Mouse (Mus musculus) neural tube, embryonic 13.5 days (tissue): ENCODE data around the gene Il21r. TPM values are rescaled to one million over a fixed set of nuclear protein-coding genes. Genes with fewer than 3 reads are reported as not detected.
A peak's percentile ranks its signal among the peaks of the same experiment; 100 is the strongest.

Experiments used
- ATAC-seq: fragments of 200-750 bp; cut with Nextera tagmentation; 2 replicates; pipeline ENCODE4 v1.8.0; 2017; ENCODE audit warnings: low read depth, mild to moderate bottlenecking, moderate TSS enrichment, moderate library complexity
- H3K27ac ChIP-seq: fragments of 300-500 bp; sonication (generic); replicated peaks from 2 replicates; pipeline ENCODE4 v1.5.1; 2015; ENCODE audit warnings: moderate library complexity, mild to moderate bottlenecking, inconsistent platforms
- H3K27me3 ChIP-seq: fragments of 300-500 bp; sonication (generic); 2 replicates; pipeline ENCODE4 v1.6.1; 2015; ENCODE audit warnings: mild to moderate bottlenecking, inconsistent platforms
- H3K36me3 ChIP-seq: fragments of 300-500 bp; sonication (generic); 2 replicates; pipeline ENCODE4 v1.6.1; 2015; ENCODE audit warnings: mild to moderate bottlenecking, inconsistent platforms
- H3K4me1 ChIP-seq: fragments of 300-500 bp; sonication (generic); replicated peaks from 2 replicates; pipeline ENCODE4 v1.6.1; 2015; ENCODE audit warnings: inconsistent platforms
- H3K4me2 ChIP-seq: fragments of 300-500 bp; sonication (generic); 2 replicates; pipeline ENCODE4 v1.6.1; 2015; ENCODE audit warnings: inconsistent platforms, mild to moderate bottlenecking, moderate library complexity
- H3K4me3 ChIP-seq: fragments of 300-500 bp; sonication (generic); 2 replicates; pipeline ENCODE4 v1.5.1; 2015; ENCODE audit warnings: mild to moderate bottlenecking, inconsistent platforms
- H3K9ac ChIP-seq: fragments of 300-500 bp; sonication (generic); 2 replicates; pipeline ENCODE4 v1.6.1; 2015; ENCODE audit warnings: moderate library complexity, mild to moderate bottlenecking, inconsistent platforms
- H3K9me3 ChIP-seq: fragments of 300-500 bp; sonication (generic); 2 replicates; pipeline ENCODE4 v1.6.1; 2016; ENCODE audit warnings: inconsistent platforms
- WGBS: fragments of 180-500 bp; shearing (Covaris S2); methylation state at CpG from one replicate; pipeline ENCODE4 v1.1.7; 2015; 5-methylcytosine and 5-hydroxymethylcytosine counted together
- polyA plus RNA-seq: library from polyadenylated mRNA; unstranded; fragments of >200 nt; fragmentation: Nextera tagmentation; extraction: Ambion mirVana; gene quantifications from 2 replicates; pipeline ENCODE4 v1.2.1, GENCODE M21; 2015

The Il21r gene
- polyA plus RNA-seq, 1 experiment from 2014 or later = 0.25 TPM

DNA sequence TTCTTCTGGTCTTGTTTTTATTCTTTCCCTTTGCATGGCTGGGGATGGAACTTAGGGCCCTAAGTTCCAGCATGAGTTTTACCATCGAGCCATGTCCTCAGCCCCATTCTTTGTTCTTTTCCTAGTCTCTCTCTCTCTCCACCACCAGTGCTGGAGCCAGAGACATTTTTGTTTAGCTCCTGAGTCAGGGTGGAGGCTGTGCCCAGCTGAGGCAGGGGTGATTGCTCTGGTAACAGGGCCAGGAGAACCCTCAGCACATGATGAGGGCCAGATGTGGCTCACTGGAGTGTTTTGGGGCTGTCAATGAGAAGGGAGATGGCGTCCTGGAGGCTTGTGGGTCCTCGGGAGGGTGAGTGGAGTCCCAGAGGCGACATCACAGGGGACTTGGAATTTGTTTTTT lies 40.8 kb upstream of the Il21r start:
- H3K4me2 ChIP-seq = no peak overlapping the region
- no peaks in the 10 kb centered on the region for H3K9me3 ChIP-seq
- H3K9ac ChIP-seq = no peak overlapping the region
- no peak overlapping the region for H3K4me3 ChIP-seq
- no peak overlapping the region for H3K27ac ChIP-seq
- no peak for ATAC-seq
- peaks cover 15% of the 10 kb centered on the region for H3K4me1 ChIP-seq
- 76% methylated on average over 4 of the region's 4 CpGs for WGBS
- no peaks in the 10 kb centered on the region for H3K36me3 ChIP-seq
- H3K27me3 ChIP-seq = no peaks in the 10 kb centered on the region

DNA sequence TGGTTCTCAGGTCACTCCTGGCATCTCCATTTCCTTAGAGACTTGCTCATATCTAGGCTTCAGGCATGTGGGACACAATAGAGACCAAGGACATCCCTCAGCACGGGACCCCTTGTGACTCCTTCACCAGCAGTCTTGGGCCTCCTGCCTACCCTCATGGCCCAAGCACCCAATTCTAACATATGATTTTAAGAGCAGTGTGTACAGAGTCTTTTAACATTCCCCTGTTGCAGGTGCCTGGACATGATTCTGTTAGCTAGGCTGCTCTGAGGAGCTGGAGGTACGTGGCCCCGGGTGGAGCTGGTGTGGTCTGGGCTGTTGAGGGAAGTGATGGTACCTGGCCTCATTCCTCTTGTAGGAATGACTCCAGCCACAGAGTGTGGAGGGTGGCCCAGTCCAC lies 40.1 kb upstream of the Il21r start:
- 87% methylated on average over 3 of the region's 3 CpGs for WGBS
- no peak for ATAC-seq
- H3K27ac ChIP-seq = no peak overlapping the region

DNA sequence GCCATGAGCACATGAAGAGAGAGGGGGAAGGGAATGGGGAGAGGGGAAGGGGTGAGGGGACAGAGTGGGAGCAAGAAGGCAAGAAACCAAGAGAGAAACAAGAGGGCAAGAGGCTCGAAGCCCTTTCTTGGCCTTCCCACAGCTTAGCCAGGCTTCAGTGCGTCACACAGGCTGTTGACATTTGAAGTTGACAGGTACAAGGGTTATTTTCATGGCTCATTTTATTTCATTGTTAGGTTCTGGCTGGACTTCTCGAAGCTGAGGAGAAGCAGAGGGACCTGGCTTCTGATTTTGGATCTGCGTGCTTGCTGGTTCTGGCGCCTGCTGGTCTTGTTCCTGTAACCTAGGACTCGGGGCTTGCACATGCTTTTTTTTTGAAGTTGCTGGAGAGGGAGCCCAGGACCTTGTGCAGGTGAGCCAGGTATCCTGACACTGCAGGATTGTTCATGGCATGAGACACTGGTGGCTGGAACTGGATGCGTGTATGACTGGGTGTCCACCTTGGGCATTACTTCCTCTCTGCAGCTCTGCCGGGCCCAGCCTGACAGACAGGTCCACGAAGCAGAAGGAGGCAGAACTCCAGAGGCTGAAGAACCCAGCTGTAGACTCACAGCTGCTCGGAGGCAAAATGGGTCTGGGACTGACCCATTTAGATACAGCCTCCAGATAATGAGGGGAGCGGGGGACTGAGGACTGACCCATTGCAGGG lies 38.8 kb upstream of the Il21r start:
- no peak for ATAC-seq
- H3K9ac ChIP-seq = no peak overlapping the region
- no peak overlapping the region for H3K27ac ChIP-seq
- 82% methylated on average over 11 of the region's 11 CpGs for WGBS
- no peaks in the 10 kb centered on the region for H3K27me3 ChIP-seq
- H3K36me3 ChIP-seq = no peaks in the 10 kb centered on the region
- H3K9me3 ChIP-seq = no peaks in the 10 kb centered on the region
- no peak overlapping the region for H3K4me2 ChIP-seq
- H3K4me1 ChIP-seq = peaks cover 15% of the 10 kb centered on the region
- no peak overlapping the region for H3K4me3 ChIP-seq

More for the DNA sequence above, 40.1 kb upstream of the Il21r start:
- Histone ChIP-seq H3K4me1 (peaks cover 15% of the 10 kb centered on the region), H3K36me3 (no peaks in the 10 kb centered on the region), H3K9ac (no peak overlapping the region), H3K4me3 (no peak overlapping the region), H3K9me3 (no peaks in the 10 kb centered on the region), H3K27me3 (no peaks in the 10 kb centered on the region), H3K4me2 (no peak overlapping the region)

DNA sequence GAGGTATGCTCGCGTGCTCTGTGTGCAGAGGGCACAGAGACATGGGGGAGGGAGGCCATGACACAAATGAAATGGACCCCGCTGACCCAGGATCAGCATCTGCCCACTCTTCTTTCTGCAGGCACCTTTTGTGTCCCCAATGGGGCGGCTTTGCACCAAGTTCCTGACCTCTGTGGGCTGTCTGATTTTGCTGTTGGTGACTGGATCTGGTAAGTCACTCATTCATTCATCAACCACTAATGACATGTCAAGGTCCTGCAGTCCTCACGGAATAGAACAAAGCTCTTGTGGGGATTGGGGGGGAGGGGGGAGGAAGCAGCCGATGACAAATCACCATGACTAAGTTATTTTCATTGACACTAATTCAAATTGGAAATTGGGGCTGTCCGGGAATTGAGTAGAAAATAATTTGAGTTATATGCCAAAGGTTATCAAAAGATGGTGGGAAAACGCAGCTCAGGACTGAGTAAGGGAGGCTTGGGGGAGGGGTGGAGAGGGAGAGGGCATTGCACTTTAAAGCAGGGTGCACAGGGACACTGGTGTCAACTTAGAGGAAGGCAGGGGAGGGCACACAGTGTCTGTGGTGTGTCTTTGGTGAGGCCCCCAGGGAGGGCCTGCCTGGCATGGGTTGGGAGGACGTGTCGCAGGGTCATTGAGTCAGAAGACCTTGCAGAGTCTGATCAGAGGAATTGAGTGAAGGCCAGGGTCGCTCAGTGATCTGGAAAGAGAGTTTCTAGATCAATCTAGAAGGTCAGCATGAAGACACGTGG lies 37.5 kb upstream of the Il21r start:
- WGBS = 56% methylated on average over 12 of the region's 12 CpGs
- Histone ChIP-seq H3K27ac (no peak overlapping the region), H3K9me3 (no peaks in the 10 kb centered on the region), H3K36me3 (no peaks in the 10 kb centered on the region), H3K4me3 (no peak overlapping the region), H3K4me1 (peaks cover 15% of the 10 kb centered on the region), H3K9ac (no peak overlapping the region), H3K4me2 (no peak overlapping the region), H3K27me3 (no peaks in the 10 kb centered on the region)
- no peak for ATAC-seq

DNA sequence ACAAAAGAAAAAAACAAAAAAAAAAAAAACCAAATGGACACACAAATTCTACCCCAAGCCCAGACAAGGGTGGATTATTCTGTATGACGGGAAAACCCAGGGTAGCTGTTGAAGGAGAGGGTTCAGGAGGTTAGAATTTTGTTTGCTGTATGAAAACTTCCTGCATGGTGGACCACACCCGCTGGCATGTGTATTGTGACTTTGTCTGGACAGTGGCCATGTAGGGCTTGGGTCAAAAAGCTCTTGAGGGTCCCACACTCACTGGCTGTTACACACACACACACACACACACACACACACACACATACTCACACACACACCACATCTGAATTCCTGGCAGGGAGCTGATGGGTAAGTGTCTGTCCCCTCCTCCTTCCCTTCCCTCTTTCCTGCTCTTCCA lies 36.8 kb upstream of the Il21r start:
- Histone ChIP-seq H3K9ac (no peak overlapping the region), H3K9me3 (no peaks in the 10 kb centered on the region), H3K4me2 (no peak overlapping the region), H3K4me1 (peaks cover 11% of the 10 kb centered on the region), H3K36me3 (no peaks in the 10 kb centered on the region), H3K4me3 (no peak overlapping the region), H3K27ac (no peak overlapping the region), H3K27me3 (no peaks in the 10 kb centered on the region)
- 86% methylated on average over 2 of the region's 2 CpGs for WGBS
- no peak for ATAC-seq

DNA sequence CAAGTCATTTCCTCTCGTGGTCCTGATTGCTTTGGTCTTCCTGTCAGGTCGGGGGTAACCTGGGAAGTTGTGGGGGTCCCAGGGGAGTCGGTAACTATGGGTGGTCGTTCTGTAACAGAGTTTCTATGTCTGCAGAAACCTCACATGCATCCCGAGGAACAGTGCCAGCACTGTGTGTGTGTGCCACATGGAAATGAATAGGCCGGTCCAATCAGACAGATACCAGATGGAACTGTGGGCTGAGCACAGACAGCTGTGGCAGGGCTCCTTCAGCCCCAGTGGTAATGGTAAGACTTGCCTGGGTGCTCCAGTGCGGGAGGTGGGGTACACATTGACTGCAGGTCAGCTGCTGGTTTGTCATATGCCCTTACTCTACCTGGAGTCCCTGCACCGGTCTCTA lies 34.3 kb upstream of the Il21r start:
- no peak overlapping the region for H3K9ac ChIP-seq
- no peak overlapping the region for H3K4me3 ChIP-seq
- ATAC-seq = no peak
- H3K27me3 ChIP-seq = no peaks in the 10 kb centered on the region
- H3K4me1 ChIP-seq = peaks cover 7% of the 10 kb centered on the region; the same call in 1 of the 2 replicates
- no peaks in the 10 kb centered on the region for H3K36me3 ChIP-seq
- H3K9me3 ChIP-seq = no peaks in the 10 kb centered on the region
- 84% methylated on average over 8 of the region's 8 CpGs for whole genome bisulfite sequencing
- no peak overlapping the region for H3K27ac ChIP-seq
- no peak overlapping the region for H3K4me2 ChIP-seq

DNA sequence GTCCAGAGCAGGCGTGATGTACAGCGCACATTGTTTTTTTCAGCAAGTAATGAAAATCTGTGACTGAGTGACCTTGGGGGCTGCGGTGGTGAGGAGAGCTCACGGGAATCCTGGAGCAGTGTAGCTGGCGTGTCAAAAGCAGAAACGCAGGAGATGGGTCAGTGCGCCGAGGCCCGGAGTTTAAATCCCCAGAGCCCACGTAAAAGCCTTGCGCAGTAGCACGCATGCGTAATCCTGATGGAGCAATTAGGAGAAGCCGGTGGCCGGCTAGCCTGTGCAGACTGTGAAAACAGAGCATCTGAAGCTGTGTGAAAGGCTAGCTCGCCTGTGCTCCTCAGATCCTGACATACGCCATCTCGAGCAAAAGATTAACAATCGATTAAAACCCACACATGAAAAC lies 31.3 kb upstream of the Il21r start:
- no peaks in the 10 kb centered on the region for H3K9me3 ChIP-seq
- peak overlapping the region; percentile 25 for H3K27ac ChIP-seq
- peaks cover 5% of the 10 kb centered on the region for H3K4me1 ChIP-seq
- peak overlapping the region; percentile 45 for H3K9ac ChIP-seq
- peak overlapping the region; percentile 25; the same call in 1 of the 2 replicates for H3K4me2 ChIP-seq
- no peak overlapping the region for H3K4me3 ChIP-seq
- H3K36me3 ChIP-seq = no peaks in the 10 kb centered on the region
- 48% methylated on average over 19 of the region's 19 CpGs for WGBS
- 0 out of 2 replicates have a peak, but pooled peaks have one; percentile 20 for ATAC-seq
- no peaks in the 10 kb centered on the region for H3K27me3 ChIP-seq

DNA sequence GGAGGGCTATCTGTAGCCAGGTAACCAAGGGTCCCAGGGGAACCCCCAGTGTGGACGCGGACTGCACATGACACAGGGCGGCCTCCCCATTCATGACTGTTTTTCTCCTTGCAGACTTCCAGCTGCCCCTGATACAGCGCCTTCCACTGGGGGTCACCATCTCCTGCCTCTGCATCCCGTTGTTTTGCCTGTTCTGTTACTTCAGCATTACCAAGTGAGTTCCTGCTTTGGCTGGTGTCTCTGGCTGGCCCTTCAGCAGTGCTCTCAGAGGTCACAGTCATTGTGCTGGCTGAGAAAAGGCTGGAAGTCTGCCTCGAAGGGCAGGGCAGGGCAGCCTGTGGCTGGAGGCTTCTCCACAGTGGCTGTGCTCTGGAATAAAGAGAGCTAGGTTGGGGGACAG lies 30.5 kb upstream of the Il21r start:
- no peak overlapping the region for H3K4me3 ChIP-seq
- H3K4me1 ChIP-seq = peaks cover 13% of the 10 kb centered on the region
- H3K4me2 ChIP-seq = no peak overlapping the region
- no peaks in the 10 kb centered on the region for H3K36me3 ChIP-seq
- H3K9me3 ChIP-seq = no peaks in the 10 kb centered on the region
- H3K27ac ChIP-seq = peak overlapping the region; percentile 25; the same call in 1 of the 2 replicates
- no peaks in the 10 kb centered on the region for H3K27me3 ChIP-seq
- WGBS = 76% methylated on average over 6 of the region's 6 CpGs
- no peak overlapping the region for H3K9ac ChIP-seq
- no peak for ATAC-seq

DNA sequence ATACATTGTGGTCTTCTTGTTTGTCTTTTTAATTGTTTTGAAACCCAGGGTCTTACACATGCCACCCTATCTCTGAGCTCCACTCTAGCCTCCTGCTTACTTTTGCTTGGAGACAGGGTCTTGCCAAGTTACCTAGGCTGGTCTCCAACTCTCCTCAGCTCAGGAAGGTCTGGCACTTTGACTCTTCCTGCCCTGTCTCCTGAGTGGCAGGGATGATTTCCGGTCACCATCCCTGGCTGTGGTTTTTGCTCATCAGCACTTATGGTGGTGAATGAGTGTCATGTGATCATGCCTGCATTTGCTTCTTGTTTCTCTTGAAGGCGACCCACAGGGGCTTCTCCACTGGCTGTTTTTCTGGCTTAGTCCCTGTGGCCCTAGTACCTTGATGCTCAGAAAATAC lies 29.4 kb upstream of the Il21r start:
- no peaks in the 10 kb centered on the region for H3K36me3 ChIP-seq
- peaks cover 13% of the 10 kb centered on the region for H3K4me1 ChIP-seq
- no peak for ATAC-seq
- WGBS = 83% methylated on average over 2 of the region's 2 CpGs
- no peak overlapping the region for H3K4me2 ChIP-seq
- H3K27ac ChIP-seq = no peak overlapping the region
- no peaks in the 10 kb centered on the region for H3K27me3 ChIP-seq
- H3K9ac ChIP-seq = no peak overlapping the region
- H3K9me3 ChIP-seq = no peaks in the 10 kb centered on the region
- H3K4me3 ChIP-seq = no peak overlapping the region

DNA sequence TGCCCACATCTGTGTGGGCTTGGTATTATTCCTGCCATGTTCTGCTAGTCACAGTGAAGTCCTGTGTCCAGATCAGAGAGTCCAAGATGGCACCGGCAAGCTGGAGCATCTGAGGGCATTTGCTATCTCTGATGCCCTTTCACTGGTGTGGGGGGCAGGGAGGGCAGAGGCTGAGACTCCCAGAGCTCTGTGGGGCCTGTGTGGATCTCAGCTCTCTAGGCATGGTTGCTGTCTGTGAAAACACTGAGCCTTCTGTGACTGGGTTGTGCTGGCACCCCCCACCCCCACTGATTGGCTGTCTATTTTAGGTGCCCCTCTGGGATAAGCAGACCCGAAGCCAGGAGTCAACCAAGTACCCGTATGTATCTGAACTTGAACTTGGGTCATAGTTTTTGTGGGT lies 28.4 kb upstream of the Il21r start:
- Histone ChIP-seq H3K4me1 (peaks cover 13% of the 10 kb centered on the region), H3K9me3 (no peaks in the 10 kb centered on the region), H3K36me3 (no peaks in the 10 kb centered on the region), H3K27ac (no peak overlapping the region), H3K27me3 (no peaks in the 10 kb centered on the region), H3K4me2 (no peak overlapping the region), H3K9ac (no peak overlapping the region), H3K4me3 (no peak overlapping the region)
- WGBS = 85% methylated on average over 3 of the region's 3 CpGs
- no peak for ATAC-seq

DNA sequence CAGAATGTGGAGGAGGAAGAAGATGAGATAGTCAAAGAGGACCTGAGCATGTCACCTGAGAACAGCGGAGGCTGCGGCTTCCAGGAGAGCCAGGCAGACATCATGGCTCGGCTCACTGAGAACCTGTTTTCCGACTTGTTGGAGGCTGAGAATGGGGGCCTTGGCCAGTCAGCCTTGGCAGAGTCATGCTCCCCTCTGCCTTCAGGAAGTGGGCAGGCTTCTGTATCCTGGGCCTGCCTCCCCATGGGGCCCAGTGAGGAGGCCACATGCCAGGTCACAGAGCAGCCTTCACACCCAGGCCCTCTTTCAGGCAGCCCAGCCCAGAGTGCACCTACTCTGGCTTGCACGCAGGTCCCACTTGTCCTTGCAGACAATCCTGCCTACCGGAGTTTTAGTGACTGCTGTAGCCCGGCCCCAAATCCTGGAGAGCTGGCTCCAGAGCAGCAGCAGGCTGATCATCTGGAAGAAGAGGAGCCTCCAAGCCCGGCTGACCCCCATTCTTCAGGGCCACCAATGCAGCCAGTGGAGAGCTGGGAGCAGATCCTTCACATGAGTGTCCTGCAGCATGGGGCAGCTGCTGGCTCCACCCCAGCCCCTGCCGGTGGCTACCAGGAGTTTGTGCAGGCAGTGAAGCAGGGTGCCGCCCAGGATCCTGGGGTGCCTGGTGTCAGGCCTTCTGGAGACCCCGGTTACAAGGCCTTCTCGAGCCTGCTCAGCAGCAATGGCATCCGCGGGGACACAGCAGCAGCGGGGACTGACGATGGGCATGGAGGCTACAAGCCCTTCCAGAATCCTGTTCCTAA lies 27.3 kb upstream of the Il21r start:
- 88% methylated on average over 16 of the region's 16 CpGs for WGBS
- Histone ChIP-seq H3K27me3 (no peaks in the 10 kb centered on the region), H3K9ac (no peak overlapping the region), H3K27ac (no peak overlapping the region), H3K4me2 (no peak overlapping the region), H3K4me1 (peaks cover 16% of the 10 kb centered on the region), H3K4me3 (no peak overlapping the region), H3K36me3 (no peaks in the 10 kb centered on the region), H3K9me3 (no peaks in the 10 kb centered on the region)
- ATAC-seq = no peak

DNA sequence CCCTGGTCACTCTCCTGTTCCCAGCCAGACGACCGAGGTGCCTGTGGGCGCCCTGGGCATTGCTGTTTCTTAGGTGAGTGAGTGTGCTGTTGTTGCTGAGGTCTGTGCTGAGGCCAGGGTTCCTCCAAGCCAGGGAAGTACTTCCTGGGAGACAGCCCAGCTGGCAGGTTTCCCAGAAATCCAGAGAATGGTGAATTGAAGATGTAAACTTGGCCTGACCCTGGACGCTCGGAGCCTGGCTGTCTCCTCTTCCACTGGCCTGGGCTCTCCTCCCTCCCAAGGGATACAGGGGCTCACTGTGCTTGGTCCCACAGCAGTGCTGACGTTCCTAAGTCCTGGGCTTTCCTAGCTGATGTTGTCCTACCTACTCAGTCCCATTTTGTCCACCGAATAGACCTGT lies 26.2 kb upstream of the Il21r start:
- Histone ChIP-seq H3K36me3 (no peaks in the 10 kb centered on the region), H3K9ac (0 out of 2 replicates have a peak overlapping the region, but pooled peaks have one; percentile 46), H3K27ac (no peak overlapping the region), H3K4me3 (no peak overlapping the region), H3K4me1 (peaks cover 20% of the 10 kb centered on the region), H3K27me3 (no peaks in the 10 kb centered on the region), H3K9me3 (no peaks in the 10 kb centered on the region), H3K4me2 (no peak overlapping the region)
- WGBS = 69% methylated on average over 7 of the region's 7 CpGs
- peak; percentile 37; the same call in 1 of the 2 replicates for ATAC-seq
